In genomic region chr13:112289981-112290380, GRCm38 (mm10) we compare ENCODE assay signal across 17 mouse cellular contexts. TPM values are rescaled to one million over a fixed set of nuclear protein-coding genes. Genes with fewer than 3 reads are reported as not detected.
DNase-seq lines count a peak whose midpoint lies in the region; ATAC-seq lines count a peak whose summit lies in the region.
"Had no signal": no experiment of that assay in that cellular context is flagged by ENCODE, and none has a peak within 500 bp of the region (broad histone marks: within the 10 kb centered on the region; RNA-seq: fewer than 3 reads in every experiment).

No protein-coding gene starts in this region.

- H3K4me3 ChIP-seq in hindbrain, embryonic 12.5 days, result no peak overlapping the region
- no peak overlapping the region for H3K4me3 ChIP-seq in hindbrain, embryonic 11.5 days (ENCODE audit: low read depth, low read length)
- peak overlapping the region; percentile 34 for H3K4me3 ChIP-seq in midbrain, embryonic 13.5 days (replicated peaks)
- H3K4me3 ChIP-seq: embryonic facial prominence, embryonic 12.5 days; heart, embryonic 15.5 days; liver, embryonic 12.5 days had no signal

- no peak for DNase-seq in hindbrain, embryonic 11.5 days (ENCODE audit: low spot score)
- peak; percentile 50 for DNase-seq in A20 (ENCODE audit: low read depth, low spot score)
- DNase-seq in brain, adult 2 months (ENCODE audit: low read depth, low spot score), result peak; percentile 37
- no peak for DNase-seq in gastrocnemius, adult 18-20 months (ENCODE audit: low spot score)
- DNase-seq in natural killer cell, adult 2 months (ENCODE audit: low spot score in 2 of 2), result no peak
- no peak for DNase-seq in frontal cortex, postnatal 14 days (ENCODE audit: low spot score in 2 of 2)
- DNase-seq: cerebellum, postnatal 25 days; kidney, postnatal 10 days; lung, postnatal 10 days; thymus, adult 2 months had no signal

- 0 out of 2 replicates have a peak overlapping the region, but pooled peaks have one; percentile 44 for H3K4me2 ChIP-seq in hindbrain, embryonic 12.5 days (replicated peaks)
- H3K4me2 ChIP-seq in hindbrain, embryonic 11.5 days (replicated peaks; ENCODE audit: low read depth, low read length), result no peak overlapping the region
- H3K4me2 ChIP-seq in midbrain, embryonic 13.5 days (replicated peaks), result peak overlapping the region; percentile 51
- H3K4me2 ChIP-seq: heart, embryonic 15.5 days; liver, embryonic 12.5 days had no signal

- no peaks in the 10 kb centered on the region for H3K9me3 ChIP-seq in hindbrain, embryonic 12.5 days (replicated peaks)
- H3K9me3 ChIP-seq in hindbrain, embryonic 11.5 days (ENCODE audit: control insufficient read depth, low read length), result no peaks in the 10 kb centered on the region
- no peaks in the 10 kb centered on the region for H3K9me3 ChIP-seq in midbrain, embryonic 13.5 days
- H3K9me3 ChIP-seq: embryonic facial prominence, embryonic 12.5 days; heart, embryonic 15.5 days had no signal

- no peaks in the 10 kb centered on the region for H3K27me3 ChIP-seq in hindbrain, embryonic 12.5 days
- H3K27me3 ChIP-seq in hindbrain, embryonic 11.5 days (ENCODE audit: control insufficient read depth, insufficient read depth, low read length), result no peaks in the 10 kb centered on the region
- H3K27me3 ChIP-seq in midbrain, embryonic 13.5 days, result no peaks in the 10 kb centered on the region
- H3K27me3 ChIP-seq: embryonic facial prominence, embryonic 12.5 days; heart, embryonic 15.5 days; liver, embryonic 12.5 days; Patski had no signal

- H3K36me3 ChIP-seq in hindbrain, embryonic 12.5 days, result no peaks in the 10 kb centered on the region
- H3K36me3 ChIP-seq in hindbrain, embryonic 11.5 days (ENCODE audit: control insufficient read depth, insufficient read depth, low read length), result no peaks in the 10 kb centered on the region
- H3K36me3 ChIP-seq in midbrain, embryonic 13.5 days, result no peaks in the 10 kb centered on the region
- H3K36me3 ChIP-seq: embryonic facial prominence, embryonic 12.5 days; heart, embryonic 15.5 days; liver, embryonic 12.5 days had no signal

- 63% methylated on average over 4 of the region's 4 CpGs for WGBS in hindbrain, embryonic 12.5 days
- 67% methylated on average over 4 of the region's 4 CpGs for WGBS in hindbrain, embryonic 11.5 days
- 63% methylated on average over 4 of the region's 4 CpGs for WGBS in midbrain, embryonic 13.5 days

- H3K27ac ChIP-seq in hindbrain, embryonic 12.5 days, result no peak overlapping the region
- H3K27ac ChIP-seq in hindbrain, embryonic 11.5 days (ENCODE audit: low read depth, low read length), result no peak overlapping the region
- no peak overlapping the region for H3K27ac ChIP-seq in midbrain, embryonic 13.5 days
- H3K27ac ChIP-seq: embryonic facial prominence, embryonic 12.5 days; heart, embryonic 15.5 days; liver, embryonic 12.5 days had no signal

- peaks cover 12% of the 10 kb centered on the region for H3K4me1 ChIP-seq in hindbrain, embryonic 12.5 days
- H3K4me1 ChIP-seq in hindbrain, embryonic 11.5 days (replicated peaks; ENCODE audit: control insufficient read depth, insufficient read depth, low read length), result no peaks in the 10 kb centered on the region
- peaks cover 25% of the 10 kb centered on the region for H3K4me1 ChIP-seq in midbrain, embryonic 13.5 days (replicated peaks)

- H3K9ac ChIP-seq in hindbrain, embryonic 12.5 days, result no peak overlapping the region
- H3K9ac ChIP-seq in hindbrain, embryonic 11.5 days (ENCODE audit: low read depth, low read length), result no peak overlapping the region
- H3K9ac ChIP-seq in midbrain, embryonic 13.5 days (replicated peaks), result peak overlapping the region; percentile 33; the same call in 1 of the 2 replicates
- H3K9ac ChIP-seq: embryonic facial prominence, embryonic 12.5 days; heart, embryonic 15.5 days; liver, embryonic 12.5 days had no signal

- ATAC-seq in hindbrain, embryonic 12.5 days (ENCODE audit: low FRiP score), result no peak
- ATAC-seq in hindbrain, embryonic 11.5 days (ENCODE audit: low FRiP score), result no peak
- no peak for ATAC-seq in midbrain, embryonic 13.5 days
- ATAC-seq: liver, embryonic 12.5 days; Patski had no signal

RNA-seq across cellular contexts. Expression of gene Ankrd55, which starts 1.7 kb away (rescaled TPM):
- polyA plus RNA-seq in hindbrain, embryonic 12.5 days (2016; fragmentation: Nextera tagmentation; extraction: Ambion mirVana), result 2.4 and 2.5 TPM in 2 replicates
- polyA plus RNA-seq in hindbrain, embryonic 11.5 days (2014; fragmentation: Nextera tagmentation; extraction: Ambion mirVana), result 1.7 TPM in 2 replicates
- 3.6 and 3.9 TPM in 2 replicates for polyA plus RNA-seq in midbrain, embryonic 13.5 days (2015; fragmentation: Nextera tagmentation; extraction: Ambion mirVana)
- under 1 TPM; 0.18 to 0.19 TPM for total RNA-seq in gastrocnemius, adult 18-20 months (2021)
- total RNA-seq: megakaryocyte-erythroid progenitor cell, adult 5-6 weeks had no signal

Comparison
In these comparisons a context has a peak if more than half of its experiments do, and no peak if none do; other contexts are left out.
1. DNase-seq: peak in A20 (single experiment) and brain, adult 2 months (single experiment); none in hindbrain, embryonic 11.5 days (single experiment), gastrocnemius, adult 18-20 months (single experiment), natural killer cell, adult 2 months (0 of 2) and frontal cortex, postnatal 14 days (0 of 2).